Mouse (Mus musculus) spleen, postnatal 14 days (tissue): Measurements from ENCODE around the gene Mef2d.

Experiments
- DNase-seq, 2 experiments: peaks; one replicate each; pipeline ENCODE4 v3.0.0; 2021 to 2022; ENCODE audit warnings: low spot score in 2 of 2

Gene Mef2d

GRCm38 (mm10) chr3:88141787-88142523, at the start of gene Mef2d:
Mef2d (plus strand) TSS chr3:88142372.
- DNase-seq = peak; percentile 88 to 92

- no peak for DNase-seq
Observed at GRCm38 (mm10) chr3:88094126-88094525, 48.0 kb upstream of the Mef2d start.

DNA sequence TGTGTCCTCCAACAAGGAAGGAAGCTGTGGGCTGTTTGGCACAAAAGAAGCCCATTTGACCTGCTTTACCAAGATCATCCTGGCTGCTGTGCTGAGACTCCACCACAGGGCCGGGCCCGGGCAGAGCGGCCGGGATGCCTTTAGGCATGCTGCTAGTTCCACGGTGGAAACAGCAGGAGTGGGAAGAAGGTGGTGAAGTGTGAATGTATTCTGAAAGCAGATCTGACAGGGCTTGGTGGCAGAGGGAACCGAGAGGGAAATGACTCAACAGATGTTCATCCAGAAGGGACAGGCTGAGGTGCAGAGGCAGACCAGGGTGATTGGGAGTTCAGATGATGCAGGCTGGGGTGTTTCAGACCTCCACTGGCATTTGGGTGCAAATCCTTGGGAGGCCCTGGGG, 44.5 kb upstream of the Mef2d start:
- DNase-seq = no peak

DNA sequence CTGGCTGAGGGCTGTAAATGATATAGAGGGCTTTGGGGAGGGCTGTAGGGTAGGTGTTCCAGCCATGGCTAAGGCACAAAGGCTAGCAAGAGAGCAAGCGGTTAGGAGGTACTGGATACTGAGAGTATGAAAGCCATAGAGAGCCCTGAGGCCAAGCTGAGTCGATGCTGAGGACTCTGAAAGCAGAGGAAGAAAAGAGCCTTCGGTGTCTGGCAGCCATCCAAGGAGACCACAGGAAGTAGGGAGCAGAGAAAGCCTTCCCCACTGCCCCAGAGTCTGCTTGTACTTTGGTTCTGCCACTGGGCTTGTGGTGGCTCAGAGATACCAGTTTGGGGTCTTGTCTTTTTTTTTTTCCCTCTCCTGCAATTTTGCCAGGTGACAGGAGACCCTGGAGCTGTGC, 41.9 kb upstream of the Mef2d start:
- DNase-seq = no peak

GRCm38 (mm10) chr3:88101736-88102135, 40.4 kb upstream of the Mef2d start:
- DNase-seq = no peak

GRCm38 (mm10) chr3:88102196-88102595, 40.0 kb upstream of the Mef2d start:
- DNase-seq = no peak

DNA sequence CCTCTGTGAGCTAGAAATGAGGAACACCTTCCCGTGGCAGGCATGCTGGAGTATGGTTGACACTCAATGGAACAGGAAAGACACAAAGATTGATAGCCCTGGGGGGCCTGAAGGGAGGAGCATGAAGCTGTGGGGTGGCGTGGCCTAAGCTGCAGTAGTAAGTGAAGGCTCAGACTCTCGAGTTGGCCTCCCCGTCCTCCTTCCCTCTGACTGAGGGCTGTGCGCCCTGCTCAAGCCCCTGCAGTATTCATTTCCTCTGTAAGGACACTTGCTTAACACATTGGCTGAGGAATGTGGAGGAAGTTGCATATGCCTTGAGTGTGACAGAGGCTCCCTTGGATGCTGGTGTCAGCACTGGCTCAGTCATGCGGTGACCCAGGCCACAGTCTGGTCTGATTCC, 39.6 kb upstream of the Mef2d start:
- DNase-seq = no peak

DNA sequence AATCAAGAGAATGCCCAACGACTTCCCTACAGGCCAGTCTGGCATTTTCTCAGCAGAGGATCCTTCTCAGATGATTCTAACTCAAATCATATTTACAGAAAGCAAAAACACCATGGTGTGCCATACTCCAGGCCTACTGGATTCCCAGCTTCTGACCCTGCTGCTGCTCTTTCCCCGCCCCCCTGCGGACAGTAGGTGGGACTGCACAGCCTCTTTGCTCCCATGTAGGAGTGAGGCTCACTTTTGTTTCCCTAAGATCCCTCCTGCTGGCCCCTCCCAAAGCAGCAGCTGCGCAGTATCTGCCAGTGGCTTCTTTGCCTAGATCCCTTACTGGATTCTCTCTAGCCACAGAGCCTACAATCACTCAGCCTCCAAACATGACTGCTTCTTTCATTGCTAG, 36.0 kb upstream of the Mef2d start:
- DNase-seq = no peak

GRCm38 (mm10) chr3:88109126-88109525, 33.0 kb upstream of the Mef2d start:
- DNase-seq = no peak

DNA sequence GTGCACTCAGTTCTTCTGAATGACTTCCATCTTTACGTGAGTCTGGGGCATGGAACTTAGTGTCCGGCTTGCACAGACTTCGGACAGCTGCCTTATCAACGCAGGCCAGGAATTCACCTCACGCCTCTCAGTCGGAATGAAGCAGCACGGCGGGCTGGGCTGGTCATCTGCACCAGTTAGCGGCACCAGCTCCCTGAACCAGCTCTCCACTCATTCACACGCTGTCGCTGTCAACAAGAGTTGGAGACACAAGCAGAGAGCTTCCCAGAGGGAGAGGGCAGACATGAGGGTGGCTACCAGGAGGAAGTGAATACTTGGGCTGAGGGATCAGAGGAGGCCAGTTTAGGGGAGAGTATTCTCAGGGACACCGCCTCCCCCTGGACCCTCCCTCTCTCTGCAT, 27.8 kb upstream of the Mef2d start:
- no peak for DNase-seq

DNA sequence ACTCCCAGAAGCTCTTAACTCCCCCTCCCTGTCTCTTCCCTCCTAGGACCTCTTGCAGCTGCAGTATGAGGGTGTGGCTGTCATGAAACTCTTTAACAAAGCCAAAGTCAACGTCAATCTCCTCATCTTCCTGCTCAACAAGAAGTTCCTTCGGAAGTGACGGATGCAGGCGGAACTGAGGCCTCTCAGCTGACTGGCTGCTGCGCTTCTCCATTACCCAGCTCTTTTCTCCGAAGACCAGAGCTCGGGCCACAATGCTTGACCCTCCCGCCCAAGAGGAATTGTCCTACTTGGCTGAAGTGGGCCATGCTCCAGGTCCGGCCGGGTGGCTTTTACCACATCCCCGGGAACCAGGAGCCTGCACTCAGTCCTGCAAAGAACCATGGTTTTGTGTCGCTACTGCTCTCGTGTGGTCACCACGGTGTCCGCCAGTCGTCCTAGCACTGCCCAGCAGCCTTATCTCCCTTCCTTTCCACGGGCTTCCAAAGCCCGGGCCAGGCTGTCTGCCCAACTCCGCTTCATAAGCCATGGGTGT, 22.0 kb upstream of the Mef2d start:
- DNase-seq = no peak

DNA sequence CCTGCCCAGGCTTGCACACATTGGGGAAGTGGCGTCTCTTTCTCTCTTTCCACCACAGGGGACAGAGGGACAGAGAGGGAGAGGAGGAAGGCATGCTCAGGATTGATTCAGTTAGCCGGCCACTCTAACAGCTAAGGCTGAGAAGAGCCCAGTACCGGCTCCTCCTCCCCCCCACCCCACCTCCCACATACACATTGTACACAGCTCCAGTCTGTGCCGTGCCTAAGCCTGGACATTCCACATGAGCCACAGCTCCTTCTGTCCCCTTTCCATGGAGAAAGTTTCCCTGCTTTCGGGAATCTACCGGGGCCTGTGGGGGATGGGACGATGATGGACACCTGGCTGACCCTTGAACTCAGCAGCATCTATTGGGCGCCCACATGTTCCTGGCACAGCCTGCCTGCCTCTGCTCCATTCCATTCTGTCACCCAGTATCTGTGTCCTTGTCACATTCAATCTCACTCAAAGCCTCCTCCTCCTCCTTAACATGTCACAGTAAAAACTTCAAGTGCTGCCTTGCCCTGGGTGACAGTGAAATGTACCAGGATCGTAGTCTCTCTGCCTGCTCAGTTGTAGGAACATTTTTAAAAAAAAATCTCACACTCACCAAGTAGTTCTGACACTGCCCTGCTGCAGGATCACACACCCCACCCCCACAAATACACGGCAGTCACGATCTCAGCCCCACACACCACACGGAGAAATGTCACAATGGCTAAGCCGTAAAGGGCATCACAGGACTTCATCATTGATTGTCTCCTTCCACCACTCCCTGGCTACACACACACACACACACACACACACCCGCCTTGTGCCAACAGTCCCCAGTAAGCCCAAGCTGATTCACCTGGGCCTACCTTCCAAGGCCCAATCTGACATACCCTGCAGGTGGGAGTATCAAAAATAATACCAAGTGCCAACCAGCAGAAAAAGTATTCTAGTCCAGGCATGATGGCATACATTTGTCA, 20.7 kb upstream of the Mef2d start:
- DNase-seq = no peak

GRCm38 (mm10) chr3:88125195-88125594, 17.0 kb upstream of the Mef2d start:
- DNase-seq = no peak

- no peak for DNase-seq
Observed at GRCm38 (mm10) chr3:88126181-88126580, 16.0 kb upstream of the Mef2d start.

- DNase-seq = no peak
Observed at GRCm38 (mm10) chr3:88127636-88128035, 14.5 kb upstream of the Mef2d start.

GRCm38 (mm10) chr3:88128056-88128455, 14.1 kb upstream of the Mef2d start:
- no peak for DNase-seq

DNA sequence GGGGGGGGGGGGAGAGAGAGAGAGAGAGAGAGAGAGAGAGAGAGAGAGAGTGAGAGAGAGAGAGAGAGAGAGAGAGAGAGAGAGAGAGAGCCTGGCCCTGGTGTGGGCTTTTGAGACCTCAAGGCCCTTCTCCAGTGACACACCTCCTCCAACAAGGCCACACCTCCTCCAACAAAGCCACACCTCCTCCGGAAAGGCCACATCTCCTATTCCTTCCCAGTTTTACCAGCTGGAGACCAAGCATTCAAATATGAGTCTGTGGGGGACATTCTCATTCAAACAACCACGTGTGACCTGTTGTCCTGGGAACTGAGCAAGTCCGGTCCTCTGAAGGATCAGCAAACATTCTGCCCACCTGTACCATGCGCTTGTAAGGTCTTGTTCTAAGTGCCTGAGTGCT, 13.2 kb upstream of the Mef2d start:
- no peak for DNase-seq

DNA sequence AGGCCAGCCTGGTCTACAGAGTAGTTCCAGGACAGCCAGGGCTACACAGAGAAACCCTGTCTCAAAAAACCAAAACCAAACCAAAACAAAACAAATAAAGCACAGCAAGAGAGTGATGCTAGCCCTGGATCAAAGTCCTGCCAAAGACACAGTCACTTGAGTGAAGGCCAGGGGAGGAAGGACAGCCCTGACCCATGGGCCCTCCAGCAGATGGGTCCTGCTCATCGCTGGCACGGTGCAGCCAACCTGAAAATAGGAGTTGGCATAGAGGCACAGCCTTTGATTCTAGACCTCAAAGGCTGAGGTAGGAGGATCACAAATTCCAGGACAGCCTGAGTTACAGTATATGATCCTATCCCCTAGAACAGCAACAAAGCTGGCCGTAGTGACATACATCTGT, 11.1 kb upstream of the Mef2d start:
- no peak for DNase-seq

GRCm38 (mm10) chr3:88132492-88132891, 9.7 kb upstream of the Mef2d start:
- no peak for DNase-seq

GRCm38 (mm10) chr3:88133187-88133771, 8.9 kb upstream of the Mef2d start:
- DNase-seq = no peak

- no peak for DNase-seq
Observed at GRCm38 (mm10) chr3:88136346-88136745, 5.8 kb upstream of the Mef2d start.

- DNase-seq = no peak
Observed at GRCm38 (mm10) chr3:88136945-88137494, 5.2 kb upstream of the Mef2d start.
